Mouse (Mus musculus): ENCODE results near the gene Serpind1.

Gene Serpind1

GRCm38 (mm10) chr16:17331116-17331515 is at the start of gene Serpind1:
Gene Serpind1 (plus strand): TSS chr16:17331371.
- DNase-seq (ENCODE audit: low spot score): no peak

DNA sequence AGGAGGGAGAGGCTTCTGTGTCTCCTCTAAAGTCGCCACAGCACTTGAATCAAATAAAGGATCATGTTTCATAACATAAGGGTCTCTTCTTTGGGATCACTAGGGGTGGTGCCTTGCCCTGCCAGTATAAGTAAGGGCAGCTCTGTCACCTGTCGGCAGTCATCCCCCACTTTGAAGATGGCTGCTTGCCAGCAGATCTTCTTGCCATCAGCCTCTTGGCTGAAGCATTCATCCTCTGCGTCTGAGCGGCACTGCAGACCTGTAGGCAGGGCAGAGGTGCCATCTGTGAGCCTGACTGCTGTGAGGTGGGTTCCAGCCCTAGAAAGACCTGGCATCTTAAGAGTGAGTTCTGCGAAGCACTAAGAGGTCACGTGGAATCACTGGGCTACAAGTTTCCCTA is 48.0 kb upstream of the Serpind1 start:
- no peak for DNase-seq (ENCODE audit: low spot score)

GRCm38 (mm10) chr16:17287103-17287502 is 44.1 kb upstream of the Serpind1 start:
- DNase-seq (ENCODE audit: low spot score): no peak

- DNase-seq (ENCODE audit: low spot score): no peak
These were observed 40.2 kb upstream of the Serpind1 start for GRCm38 (mm10) chr16:17291016-17291415.

DNA sequence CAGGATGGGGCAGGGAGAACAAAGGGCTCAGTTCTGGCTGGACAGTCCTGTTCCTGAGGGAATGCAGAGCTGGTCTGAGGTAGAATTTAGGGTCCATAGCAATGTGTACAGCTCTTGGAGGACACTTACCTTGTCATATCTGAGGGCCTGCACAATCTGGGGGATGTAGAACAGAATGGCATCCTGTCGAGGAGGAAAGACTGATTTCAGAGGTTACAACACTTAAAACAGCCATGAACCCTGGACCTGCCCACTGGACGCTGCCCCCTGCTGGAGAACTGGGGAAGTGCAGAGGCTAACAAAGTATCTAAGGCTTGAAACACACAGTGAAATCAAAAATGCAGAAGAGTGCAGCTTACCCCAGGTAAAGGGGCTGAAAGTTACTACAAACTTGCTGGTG is 38.4 kb upstream of the Serpind1 start:
- no peak for DNase-seq (ENCODE audit: low spot score)

DNA sequence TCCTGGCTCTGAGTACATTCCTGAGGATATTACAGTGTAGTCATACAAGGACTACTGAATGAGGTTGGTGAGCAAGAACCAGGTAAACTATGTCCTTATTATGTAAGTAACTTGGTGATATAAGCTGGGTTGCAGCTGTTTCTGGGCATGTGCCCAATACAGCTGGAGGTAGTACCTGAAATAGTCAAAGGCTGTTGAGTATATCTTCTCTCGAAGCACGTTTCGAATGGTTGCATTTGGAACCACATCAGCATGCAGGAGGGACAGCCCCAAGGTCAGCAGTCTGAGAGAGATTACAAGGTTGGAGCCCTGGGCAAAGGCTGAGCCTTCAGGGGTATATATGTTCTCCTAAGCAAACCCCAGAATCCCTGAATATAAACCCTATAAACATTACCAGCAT is 30.4 kb upstream of the Serpind1 start:
- no peak for DNase-seq (ENCODE audit: low spot score)

GRCm38 (mm10) chr16:17303521-17304245 is 27.5 kb upstream of the Serpind1 start:
- DNase-seq (ENCODE audit: low spot score): no peak

- DNase-seq (ENCODE audit: low spot score): no peak
These were observed 23.7 kb upstream of the Serpind1 start for GRCm38 (mm10) chr16:17307461-17307860.

- no peak for DNase-seq (ENCODE audit: low spot score)
These were observed 22.1 kb upstream of the Serpind1 start for GRCm38 (mm10) chr16:17309036-17309435.

DNA sequence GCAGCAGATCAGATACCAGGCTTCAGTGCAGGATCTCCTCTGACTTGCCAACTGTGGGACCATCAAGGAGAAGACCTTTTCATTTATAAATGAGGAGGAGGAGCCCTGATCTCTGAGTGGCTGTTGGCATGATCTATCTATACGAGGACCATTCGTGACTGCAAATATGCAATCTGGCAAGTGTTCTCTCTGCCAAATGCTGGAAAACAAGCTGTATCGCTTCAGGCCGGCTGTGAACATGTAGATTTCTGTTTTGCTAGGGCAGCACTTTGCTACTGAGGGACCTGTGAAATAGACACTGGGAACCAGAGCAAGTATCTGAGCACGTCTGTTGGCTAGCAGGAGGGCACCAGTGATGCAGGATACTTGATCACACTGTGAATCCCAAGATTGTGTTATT is 18.6 kb upstream of the Serpind1 start:
- DNase-seq (ENCODE audit: low spot score): no peak

DNA sequence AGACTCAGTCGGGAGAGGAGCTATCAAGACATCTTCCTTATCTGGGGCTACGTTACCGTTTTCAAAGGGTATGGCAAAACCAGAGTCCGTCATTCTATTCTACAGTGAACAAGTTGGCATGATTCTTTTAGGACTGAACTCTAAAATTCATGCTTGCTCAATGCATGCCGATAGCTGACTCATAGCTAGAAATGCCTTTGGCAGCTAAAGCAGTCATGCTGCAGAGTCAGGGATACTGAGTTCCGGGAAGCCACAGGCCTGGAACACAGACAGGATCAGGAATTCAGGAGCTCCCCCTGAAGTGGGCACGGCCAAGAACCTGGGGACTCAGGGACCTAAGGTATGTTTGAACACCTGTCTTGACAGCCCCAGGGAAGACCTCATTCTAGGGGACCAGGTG is 14.6 kb upstream of the Serpind1 start:
- DNase-seq (ENCODE audit: low spot score): no peak

GRCm38 (mm10) chr16:17321481-17321880 is 9.7 kb upstream of the Serpind1 start:
- no peak for DNase-seq (ENCODE audit: low spot score)

DNA sequence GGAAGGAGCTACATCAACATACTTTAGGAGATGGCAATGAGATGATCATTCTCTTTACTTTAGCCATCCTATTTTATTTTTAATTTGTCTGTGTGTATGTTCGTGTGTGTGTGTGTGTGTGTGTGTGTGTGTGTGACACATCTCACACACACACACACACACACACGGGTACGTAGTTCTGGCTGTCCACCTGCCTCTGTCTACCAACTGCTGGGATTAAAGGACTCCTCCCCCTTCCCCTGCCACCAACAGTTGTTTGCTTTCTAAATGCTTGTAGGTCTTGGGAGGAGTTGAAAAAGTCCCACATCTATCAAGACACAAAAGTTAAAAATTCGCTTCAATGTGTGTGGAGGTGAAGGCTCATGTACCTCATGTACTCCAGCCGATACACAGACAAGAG is 6.4 kb upstream of the Serpind1 start:
- no peak for DNase-seq (ENCODE audit: low spot score)

DNA sequence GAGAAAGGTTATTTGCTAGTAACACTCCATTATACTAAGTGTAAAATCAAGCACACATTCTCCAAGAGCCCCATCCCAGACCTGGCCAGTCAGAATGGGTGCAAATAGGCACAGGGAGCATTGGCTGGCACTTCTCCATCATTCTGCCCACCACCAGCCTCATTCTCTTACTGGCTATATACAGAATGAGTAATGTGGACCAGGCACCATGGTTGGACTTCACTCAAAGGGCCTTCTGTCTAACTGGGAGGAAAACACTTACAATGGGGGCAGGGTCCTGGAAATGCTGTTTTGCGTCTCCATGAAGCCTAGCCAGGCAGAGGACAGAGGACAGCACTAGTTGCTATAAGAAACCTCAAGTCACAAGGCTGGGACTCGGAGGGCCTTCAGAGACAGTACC is 5.1 kb upstream of the Serpind1 start:
- no peak for DNase-seq (ENCODE audit: low spot score)

GRCm38 (mm10) chr16:17329848-17330570 is 1.2 kb upstream of the Serpind1 start:
- DNase-seq (ENCODE audit: low spot score): no peak

GRCm38 (mm10) chr16:17331855-17332254 is 684 bp downstream of the Serpind1 start:
- DNase-seq (ENCODE audit: low spot score): no peak

DNA sequence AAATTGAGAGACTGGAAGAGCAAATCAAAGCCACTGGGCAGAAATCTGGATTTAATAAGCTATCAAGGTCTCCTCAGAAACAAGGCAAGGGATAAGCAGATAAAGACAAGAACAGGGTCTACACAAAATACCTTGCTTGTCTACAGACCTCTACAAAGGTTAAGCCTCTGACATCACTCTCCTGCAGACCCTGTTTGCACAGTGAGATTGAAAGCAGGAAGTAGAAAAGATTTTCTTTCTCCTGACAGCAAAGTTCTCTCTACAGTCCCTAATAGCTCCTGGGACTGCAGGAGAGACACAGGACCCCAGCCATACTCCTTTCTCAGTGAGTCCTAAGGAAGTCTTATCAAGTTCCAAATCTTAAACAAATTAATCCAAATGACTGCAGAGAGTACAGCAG is 3.4 kb downstream of the Serpind1 start:
- no peak for DNase-seq (ENCODE audit: low spot score)

DNA sequence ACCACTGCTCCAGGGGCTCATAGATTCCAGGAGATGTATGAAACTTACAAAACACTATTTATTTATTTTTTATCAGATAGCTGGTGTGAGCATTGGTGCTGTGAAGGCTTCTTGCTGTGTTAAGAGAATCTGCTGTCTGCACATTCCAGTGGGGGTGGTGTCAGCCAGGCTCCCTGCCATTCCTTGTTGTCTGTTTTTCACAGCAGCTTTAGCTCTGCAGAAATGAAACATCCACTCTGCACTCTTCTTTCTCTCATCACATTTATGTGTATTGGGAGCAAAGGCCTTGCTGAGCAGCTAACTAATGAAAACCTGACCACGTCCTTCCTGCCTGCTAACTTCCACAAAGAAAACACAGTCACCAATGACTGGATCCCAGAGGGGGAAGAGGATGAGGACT is 4.9 kb downstream of the Serpind1 start:
- DNase-seq (ENCODE audit: low spot score): no peak

DNA sequence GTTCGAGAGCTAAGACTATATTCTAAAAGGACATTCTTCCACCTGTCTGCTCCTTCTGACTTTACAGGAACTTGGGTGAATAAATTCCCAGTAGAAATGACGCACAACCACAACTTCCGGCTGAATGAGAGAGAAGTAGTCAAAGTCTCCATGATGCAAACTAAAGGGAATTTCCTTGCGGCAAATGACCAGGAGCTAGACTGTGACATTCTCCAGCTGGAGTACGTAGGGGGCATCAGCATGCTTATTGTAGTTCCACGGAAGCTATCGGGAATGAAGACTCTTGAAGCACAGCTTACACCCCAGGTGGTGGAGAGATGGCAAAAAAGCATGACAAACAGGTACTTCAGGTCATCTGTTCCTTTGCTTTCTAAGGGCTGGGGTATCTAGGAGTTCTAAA is 8.5 kb downstream of the Serpind1 start:
- DNase-seq (ENCODE audit: low spot score): no peak

DNA sequence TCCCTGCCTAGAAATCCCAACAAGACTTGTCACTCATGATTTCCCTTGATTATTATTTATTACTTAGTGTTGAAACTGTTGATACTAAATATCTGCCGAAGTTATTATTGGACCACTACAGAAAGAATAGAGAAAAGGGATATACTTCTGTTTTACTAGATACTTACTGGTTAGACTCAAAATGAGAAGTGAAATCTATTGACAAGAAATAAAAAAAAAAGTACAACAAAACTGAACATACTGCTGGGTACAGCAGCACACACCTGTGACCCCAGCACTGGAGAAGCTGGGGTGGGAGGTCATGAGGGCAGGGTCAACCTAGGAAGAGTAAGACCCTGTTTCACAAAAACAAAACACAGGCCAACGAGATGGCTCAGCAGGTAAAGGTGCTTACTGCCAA is 9.5 kb downstream of the Serpind1 start:
- DNase-seq (ENCODE audit: low spot score): no peak

GRCm38 (mm10) chr16:17341847-17342246 is 10.7 kb downstream of the Serpind1 start:
- DNase-seq (ENCODE audit: low spot score): no peak

GRCm38 (mm10) chr16:17345141-17345812 is 14.1 kb downstream of the Serpind1 start:
- no peak for DNase-seq (ENCODE audit: low spot score)

DNA sequence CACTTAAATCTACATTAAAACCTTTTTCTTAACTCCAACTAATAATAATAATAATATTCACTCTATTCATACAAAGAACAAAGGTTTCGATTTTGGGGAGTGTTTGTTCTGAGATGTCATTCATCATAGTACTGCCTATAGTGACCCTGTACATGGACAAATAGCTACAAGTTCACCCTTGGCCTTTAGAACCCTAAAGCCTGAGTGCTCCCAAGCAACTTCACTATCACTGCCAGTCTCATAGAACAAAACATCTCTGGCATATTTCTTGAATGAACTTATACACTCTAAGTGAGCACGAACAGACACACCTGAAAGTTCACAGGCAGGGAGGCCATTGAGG is 14.6 kb downstream of the Serpind1 start:
- no peak for DNase-seq (ENCODE audit: low spot score)

Measured in layer of hippocampus, adult 9-10 months (tissue).